Mouse (Mus musculus): ENCODE measurements around the gene Rcl1.

- TF ChIP-seq CTCF (IDR thresholded peaks at IDR 0.05; ENCODE audit: low read depth) (no peak), EP300 (IDR thresholded peaks at IDR 0.05; ENCODE audit: low read depth) (no peak)
Measured at GRCm38 (mm10) chr19:29054594-29054993, 46.6 kb upstream of the Rcl1 start.
